Mouse (Mus musculus) lung, embryonic 15.5 days (tissue): ENCODE data around the gene Xirp1. TPM values are rescaled to one million over a fixed set of nuclear protein-coding genes. Genes with fewer than 3 reads are reported as not detected.

Source experiments
- ATAC-seq: fragments of 200-750 bp; cut with Nextera tagmentation; 2 replicates; pipeline ENCODE4 v1.8.0; 2017; ENCODE audit warnings: moderate number of reproducible peaks, borderline replicate concordance; ENCODE audit not compliant: low FRiP score, low TSS enrichment; ENCODE audit errors: extremely low read depth
- H3K27ac ChIP-seq: fragments of 300-500 bp; sonication (generic); 2 replicates; pipeline ENCODE4 v1.5.1; 2015; ENCODE audit warnings: moderate library complexity, mild to moderate bottlenecking, inconsistent platforms
- H3K27me3 ChIP-seq: fragments of 300-500 bp; sonication (generic); 2 replicates; pipeline ENCODE4 v1.6.1; 2015; ENCODE audit warnings: inconsistent platforms
- H3K36me3 ChIP-seq: fragments of 300-500 bp; sonication (generic); 2 replicates; pipeline ENCODE4 v1.6.1; 2015; ENCODE audit warnings: inconsistent platforms
- H3K4me1 ChIP-seq: fragments of 300-500 bp; sonication (generic); 2 replicates; pipeline ENCODE4 v1.6.1; 2015; ENCODE audit warnings: inconsistent platforms
- H3K4me2 ChIP-seq: fragments of 300-500 bp; sonication (generic); 2 replicates; pipeline ENCODE4 v1.6.1; 2015; ENCODE audit warnings: inconsistent platforms, mild to moderate bottlenecking, moderate library complexity
- H3K4me3 ChIP-seq: fragments of 300-500 bp; sonication (generic); 2 replicates; pipeline ENCODE4 v1.5.1; 2015; ENCODE audit warnings: mild to moderate bottlenecking, inconsistent platforms
- H3K9ac ChIP-seq: fragments of 300-500 bp; sonication (generic); 2 replicates; pipeline ENCODE4 v1.6.1; 2015; ENCODE audit warnings: inconsistent platforms
- H3K9me3 ChIP-seq: fragments of 300-500 bp; sonication (generic); 2 replicates; pipeline ENCODE4 v1.6.1; 2016; ENCODE audit warnings: inconsistent platforms
- WGBS: fragments of 180-500 bp; shearing (Covaris S2); methylation state at CpG from one replicate; pipeline ENCODE4 v1.1.7; 2015; 5-methylcytosine and 5-hydroxymethylcytosine counted together
- polyA plus RNA-seq: library from polyadenylated mRNA; unstranded; fragments of >200 nt; fragmentation: Nextera tagmentation; extraction: Ambion mirVana; gene quantifications from 2 replicates; pipeline ENCODE4 v1.2.1, GENCODE M21; 2015

Xirp1 gene
- polyA plus RNA-seq = 0.96 and 1.3 TPM in 2 replicates

DNA sequence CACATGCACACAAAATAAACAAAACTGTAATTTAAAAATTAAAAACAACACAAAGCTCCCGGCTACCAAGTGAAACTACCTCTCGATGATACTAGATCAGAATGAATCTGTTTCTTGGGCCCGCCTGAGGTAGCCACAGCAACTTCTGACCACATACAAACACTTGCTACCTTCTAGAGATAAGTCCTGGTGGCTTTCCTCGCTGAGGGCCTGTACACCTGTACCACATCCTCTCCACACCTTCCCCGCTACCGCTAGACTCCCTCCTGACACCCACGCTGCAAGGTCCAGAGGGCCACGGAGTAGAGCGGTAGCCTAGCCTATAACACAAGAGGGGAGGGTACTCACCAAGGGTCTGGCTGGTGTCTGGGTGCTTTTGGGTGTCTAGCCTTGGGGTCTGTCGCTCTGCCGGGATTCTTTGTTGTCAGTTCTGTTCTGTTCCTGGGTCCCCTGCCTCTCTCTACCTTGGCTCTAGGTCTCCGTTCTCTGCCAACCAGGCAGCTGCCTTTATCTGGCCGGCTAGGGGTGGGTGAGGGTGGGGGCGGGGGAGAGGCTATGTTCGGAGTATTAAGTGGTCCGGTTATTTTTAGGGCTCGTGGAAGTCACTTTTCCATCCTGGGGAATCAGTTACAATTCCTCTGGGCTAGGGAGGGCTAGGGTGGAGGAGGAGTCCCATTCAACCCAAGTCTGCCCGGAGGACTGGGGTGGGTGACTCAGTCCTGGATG is at the start of gene Xirp1:
Gene Xirp1 (minus strand): TSS at position 513 of the 726 bp plus-strand sequence.
- peaks cover 18% of the 10 kb centered on the region for H3K4me1 ChIP-seq
- H3K27me3 ChIP-seq = no peaks in the 10 kb centered on the region
- no peak within 1 kb of the TSS for H3K9ac ChIP-seq
- H3K4me2 ChIP-seq = no peak within 1 kb of the TSS
- no peak within 1 kb of the TSS for H3K27ac ChIP-seq
- no peak within 1 kb of the TSS for H3K4me3 ChIP-seq
- no peak for ATAC-seq
- WGBS = 72% methylated on average over 18 of the region's 18 CpGs
- H3K9me3 ChIP-seq = no peaks in the 10 kb centered on the region
- no peaks in the 10 kb centered on the region for H3K36me3 ChIP-seq

DNA sequence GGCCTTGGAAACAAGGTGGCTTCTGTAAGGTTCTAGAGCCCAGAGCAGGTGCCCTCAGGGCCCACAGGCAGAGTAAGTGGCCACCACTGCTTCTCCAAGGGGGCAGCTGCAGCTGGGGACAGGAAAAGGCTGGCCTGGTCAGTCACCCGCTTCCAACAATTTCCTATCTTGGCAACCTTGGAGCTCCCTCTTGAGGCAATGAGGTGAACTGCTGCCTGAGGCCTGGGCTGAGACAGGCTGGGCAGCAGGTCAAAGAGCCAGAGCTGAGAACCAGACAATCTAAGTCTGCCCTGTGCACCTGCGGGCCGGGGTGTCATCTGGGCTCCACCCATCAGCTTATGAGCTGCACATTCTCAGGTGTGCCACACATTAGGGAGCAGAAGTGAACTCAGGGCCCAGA is 49.8 kb upstream of the Xirp1 start:
- Histone ChIP-seq H3K27ac (no peak overlapping the region), H3K4me3 (no peak overlapping the region), H3K4me2 (no peak overlapping the region), H3K9me3 (no peaks in the 10 kb centered on the region), H3K27me3 (no peaks in the 10 kb centered on the region), H3K9ac (no peak overlapping the region), H3K4me1 (no peaks in the 10 kb centered on the region), H3K36me3 (no peaks in the 10 kb centered on the region)
- WGBS = 17% methylated on average over 3 of the region's 3 CpGs
- no peak for ATAC-seq

- H3K27me3 ChIP-seq = no peaks in the 10 kb centered on the region
- H3K27ac ChIP-seq = no peak overlapping the region
- H3K36me3 ChIP-seq = no peaks in the 10 kb centered on the region
- no peak overlapping the region for H3K4me2 ChIP-seq
- H3K9ac ChIP-seq = no peak overlapping the region
- no peaks in the 10 kb centered on the region for H3K4me1 ChIP-seq
- WGBS = 53% methylated on average over 2 of the region's 2 CpGs
- H3K9me3 ChIP-seq = no peaks in the 10 kb centered on the region
- H3K4me3 ChIP-seq = no peak overlapping the region
- ATAC-seq = no peak
These were observed 47.9 kb upstream of the Xirp1 start for GRCm38 (mm10) chr9:120071251-120071650.

GRCm38 (mm10) chr9:120069779-120070178 is 46.4 kb upstream of the Xirp1 start, which contains the start of gene Cx3cr1:
Gene Cx3cr1 (minus strand): TSS chr9:120069879.
- no peaks in the 10 kb centered on the region for H3K27me3 ChIP-seq
- H3K9ac ChIP-seq = no peak within 1 kb of the TSS
- no peak within 1 kb of the TSS for H3K4me2 ChIP-seq
- 73% methylated on average over 11 of the region's 11 CpGs for WGBS
- no peak within 1 kb of the TSS for H3K4me3 ChIP-seq
- no peaks in the 10 kb centered on the region for H3K36me3 ChIP-seq
- no peaks in the 10 kb centered on the region for H3K4me1 ChIP-seq
- ATAC-seq = no peak
- H3K27ac ChIP-seq = no peak within 1 kb of the TSS
- no peaks in the 10 kb centered on the region for H3K9me3 ChIP-seq

DNA sequence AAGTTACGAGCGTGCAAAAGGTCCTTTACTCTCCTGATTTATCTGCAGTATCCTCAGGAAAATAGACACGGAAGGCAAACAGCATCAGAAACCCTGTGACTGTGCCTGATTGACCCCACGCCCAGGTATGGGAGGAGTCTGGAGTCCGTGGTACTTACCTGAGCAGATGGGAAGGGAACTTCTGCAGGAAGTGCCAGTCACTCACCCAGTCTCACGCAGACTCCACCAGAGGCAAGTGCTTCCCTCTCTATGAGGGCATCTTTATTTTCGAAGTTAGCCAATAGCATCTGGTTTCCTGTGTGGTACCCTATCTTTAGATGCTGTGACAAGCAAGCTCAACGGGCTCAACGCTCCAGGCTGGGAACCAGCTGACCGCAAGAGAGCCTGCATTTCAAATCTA is 44.6 kb upstream of the Xirp1 start:
- no peaks in the 10 kb centered on the region for H3K4me1 ChIP-seq
- H3K27me3 ChIP-seq = no peaks in the 10 kb centered on the region
- H3K36me3 ChIP-seq = no peaks in the 10 kb centered on the region
- H3K27ac ChIP-seq = no peak overlapping the region
- H3K9ac ChIP-seq = no peak overlapping the region
- H3K4me3 ChIP-seq = no peak overlapping the region
- 43% methylated on average over 10 of the region's 10 CpGs for WGBS
- no peak for ATAC-seq
- no peak overlapping the region for H3K4me2 ChIP-seq
- H3K9me3 ChIP-seq = no peaks in the 10 kb centered on the region

DNA sequence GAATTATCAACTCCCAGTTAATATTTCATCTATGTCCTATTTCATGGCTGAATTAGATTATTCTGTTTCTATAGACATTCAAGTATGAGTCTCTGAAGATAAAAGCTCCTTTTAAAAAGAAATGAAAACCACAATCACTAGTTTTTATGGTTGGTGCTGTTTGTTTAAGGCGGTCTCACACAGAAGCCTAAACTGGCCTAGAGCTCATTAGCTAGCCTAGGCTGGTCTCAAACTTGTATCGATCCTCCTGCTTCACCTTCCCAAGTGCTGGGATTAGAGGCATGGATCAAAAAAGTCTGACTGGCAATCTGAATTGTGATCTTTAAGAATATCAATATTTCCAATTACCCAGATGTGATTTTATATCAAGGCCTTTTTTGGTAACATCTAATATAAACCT is 44.2 kb upstream of the Xirp1 start:
- Histone ChIP-seq H3K27ac (no peak overlapping the region), H3K9me3 (no peaks in the 10 kb centered on the region), H3K9ac (no peak overlapping the region), H3K4me3 (no peak overlapping the region), H3K27me3 (no peaks in the 10 kb centered on the region), H3K4me2 (no peak overlapping the region), H3K4me1 (no peaks in the 10 kb centered on the region), H3K36me3 (no peaks in the 10 kb centered on the region)
- 75% methylated on average over 2 of the region's 2 CpGs for WGBS
- no peak for ATAC-seq

- no peaks in the 10 kb centered on the region for H3K4me1 ChIP-seq
- no peak overlapping the region for H3K4me3 ChIP-seq
- no peak for ATAC-seq
- no peaks in the 10 kb centered on the region for H3K9me3 ChIP-seq
- WGBS = 73% methylated on average over 4 of the region's 4 CpGs
- H3K27me3 ChIP-seq = no peaks in the 10 kb centered on the region
- H3K9ac ChIP-seq = no peak overlapping the region
- no peak overlapping the region for H3K27ac ChIP-seq
- H3K36me3 ChIP-seq = no peaks in the 10 kb centered on the region
- no peak overlapping the region for H3K4me2 ChIP-seq
These were observed 40.9 kb upstream of the Xirp1 start for GRCm38 (mm10) chr9:120064317-120064716.

DNA sequence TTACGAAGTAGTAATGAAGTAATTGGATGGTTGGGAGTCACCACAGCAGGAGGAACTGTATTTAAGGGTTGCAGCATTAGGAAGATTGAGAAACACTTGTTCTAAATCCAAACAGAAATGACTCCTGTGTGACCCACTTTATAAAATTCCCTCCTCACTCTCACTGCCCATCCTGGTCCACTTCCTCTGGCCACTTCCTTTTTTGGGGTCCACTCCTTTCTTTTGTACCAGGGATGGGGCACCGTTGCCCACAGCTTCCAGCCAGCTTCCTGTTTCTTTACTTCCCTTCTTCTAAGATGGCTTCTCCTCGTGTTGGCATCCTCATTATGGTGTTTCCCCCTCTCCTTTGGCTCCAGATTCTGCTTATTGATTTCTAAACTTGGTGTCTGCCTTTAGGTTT is 35.3 kb upstream of the Xirp1 start:
- Histone ChIP-seq H3K36me3 (no peaks in the 10 kb centered on the region), H3K4me3 (no peak overlapping the region), H3K27me3 (no peaks in the 10 kb centered on the region), H3K27ac (no peak overlapping the region), H3K4me2 (no peak overlapping the region), H3K9me3 (no peaks in the 10 kb centered on the region), H3K9ac (no peak overlapping the region), H3K4me1 (no peaks in the 10 kb centered on the region)
- no peak for ATAC-seq
- 61% methylated on average over 3 of the region's 3 CpGs for WGBS

- no peak overlapping the region for H3K4me2 ChIP-seq
- no peak overlapping the region for H3K9ac ChIP-seq
- no peak overlapping the region for H3K27ac ChIP-seq
- H3K36me3 ChIP-seq = no peaks in the 10 kb centered on the region
- H3K4me1 ChIP-seq = no peaks in the 10 kb centered on the region
- no peaks in the 10 kb centered on the region for H3K9me3 ChIP-seq
- WGBS = 70% methylated on average over 9 of the region's 9 CpGs
- no peak for ATAC-seq
- H3K27me3 ChIP-seq = no peaks in the 10 kb centered on the region
- no peak overlapping the region for H3K4me3 ChIP-seq
These were observed 32.8 kb upstream of the Xirp1 start for GRCm38 (mm10) chr9:120056201-120056600.

GRCm38 (mm10) chr9:120054545-120055277 is 31.3 kb upstream of the Xirp1 start:
- H3K4me2 ChIP-seq = no peak overlapping the region
- H3K9ac ChIP-seq = no peak overlapping the region
- no peaks in the 10 kb centered on the region for H3K9me3 ChIP-seq
- WGBS = 45% methylated on average over 8 of the region's 8 CpGs
- no peaks in the 10 kb centered on the region for H3K4me1 ChIP-seq
- H3K4me3 ChIP-seq = no peak overlapping the region
- no peaks in the 10 kb centered on the region for H3K27me3 ChIP-seq
- no peak overlapping the region for H3K27ac ChIP-seq
- H3K36me3 ChIP-seq = no peaks in the 10 kb centered on the region
- ATAC-seq = no peak

- no peaks in the 10 kb centered on the region for H3K4me1 ChIP-seq
- H3K27ac ChIP-seq = no peak overlapping the region
- no peak overlapping the region for H3K9ac ChIP-seq
- no peaks in the 10 kb centered on the region for H3K9me3 ChIP-seq
- H3K4me2 ChIP-seq = no peak overlapping the region
- no peaks in the 10 kb centered on the region for H3K36me3 ChIP-seq
- 51% methylated on average over 3 of the region's 3 CpGs for WGBS
- H3K27me3 ChIP-seq = no peaks in the 10 kb centered on the region
- no peak for ATAC-seq
- H3K4me3 ChIP-seq = no peak overlapping the region
These were observed 26.0 kb upstream of the Xirp1 start for GRCm38 (mm10) chr9:120049407-120049806.

DNA sequence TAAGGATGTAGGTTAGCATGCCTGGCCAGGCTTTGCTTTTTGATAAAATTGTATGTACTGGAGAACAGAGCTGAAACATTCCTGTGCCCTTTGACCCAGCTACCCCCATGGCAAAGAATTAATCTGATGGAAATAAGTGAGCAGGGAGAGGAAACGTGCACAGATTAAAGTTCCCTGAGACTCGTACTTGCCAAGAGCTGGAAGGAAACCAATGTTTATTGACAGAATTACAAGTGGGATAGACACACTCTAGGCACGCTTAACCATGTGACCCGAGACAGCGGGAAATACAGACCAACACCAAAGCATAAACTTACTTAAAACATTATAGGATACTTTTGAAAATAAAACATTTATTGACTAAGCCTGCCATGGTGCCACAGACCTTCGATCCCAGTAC is 25.1 kb upstream of the Xirp1 start:
- no peak for ATAC-seq
- H3K4me1 ChIP-seq = no peaks in the 10 kb centered on the region
- H3K4me2 ChIP-seq = no peak overlapping the region
- H3K9ac ChIP-seq = no peak overlapping the region
- no peak overlapping the region for H3K27ac ChIP-seq
- H3K27me3 ChIP-seq = no peaks in the 10 kb centered on the region
- WGBS = 41% methylated on average over 6 of the region's 6 CpGs
- no peaks in the 10 kb centered on the region for H3K36me3 ChIP-seq
- no peak overlapping the region for H3K4me3 ChIP-seq
- H3K9me3 ChIP-seq = no peaks in the 10 kb centered on the region
